Mouse (Mus musculus): ENCODE results near the gene Mnx1. TPM values are rescaled to one million over a fixed set of nuclear protein-coding genes. Genes with fewer than 3 reads are reported as not detected.
"Not testable (repeated sequence)": the region's sequence is repeated elsewhere in the genome, so short reads cannot be mapped to it uniquely, and the experiment has no call there.

Mnx1 gene
- polyA plus RNA-seq, 1 experiment from 2014 or later = not detected

DNA sequence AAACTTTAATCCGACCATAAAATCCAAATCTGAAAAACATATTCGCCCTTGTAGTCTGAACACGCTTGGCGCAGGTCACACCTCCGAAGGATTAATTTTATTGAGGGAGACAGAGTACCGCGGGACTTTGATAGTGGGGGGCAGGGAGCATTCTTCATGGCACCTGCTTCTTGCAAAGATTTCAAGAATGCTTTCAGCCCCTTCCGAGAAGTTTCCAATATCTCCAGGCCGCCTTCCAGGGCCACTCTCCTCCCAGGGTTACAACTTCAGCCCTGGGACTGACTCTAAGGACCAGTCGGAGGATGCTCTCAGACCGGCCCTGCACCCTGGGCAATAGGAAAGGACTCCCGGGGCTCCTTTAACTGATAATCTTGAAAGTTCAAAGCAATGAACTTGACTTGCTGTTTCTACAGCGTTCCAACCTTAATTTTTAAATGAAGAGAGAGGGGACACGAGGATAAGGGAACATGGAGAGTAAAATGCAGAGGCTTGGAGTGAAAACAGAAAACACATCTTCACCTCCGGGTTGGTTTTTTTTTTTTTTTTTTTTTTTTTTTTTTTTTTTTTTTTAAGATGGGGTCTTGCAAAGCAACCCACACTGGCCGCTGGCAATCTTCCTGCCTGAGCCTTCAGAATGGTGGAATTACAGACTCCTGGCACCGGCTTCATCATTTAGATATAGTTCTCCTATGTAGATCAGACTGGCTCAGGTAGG is 9.8 kb downstream of the Mnx1 start:
- ATAC-seq (ENCODE audit: low read depth) (no peak), DNase-seq (no peak)
- Histone ChIP-seq H3K4me3 (replicated peaks) (peak overlapping the region; percentile 58), H3K27me3 (peaks cover 85% of the 10 kb centered on the region), H3K4me2 (peak overlapping the region; percentile 72), H3K4me1 (replicated peaks) (peaks cover 8% of the 10 kb centered on the region), H3K27ac (no peak overlapping the region), H3K36me3 (no peaks in the 10 kb centered on the region), H3K9me3 (replicated peaks) (no peaks in the 10 kb centered on the region), H3K9ac (no peak overlapping the region)
- 2% methylated on average over 17 of the region's 17 CpGs for WGBS (ENCODE audit: insufficient replicate concordance)

DNA sequence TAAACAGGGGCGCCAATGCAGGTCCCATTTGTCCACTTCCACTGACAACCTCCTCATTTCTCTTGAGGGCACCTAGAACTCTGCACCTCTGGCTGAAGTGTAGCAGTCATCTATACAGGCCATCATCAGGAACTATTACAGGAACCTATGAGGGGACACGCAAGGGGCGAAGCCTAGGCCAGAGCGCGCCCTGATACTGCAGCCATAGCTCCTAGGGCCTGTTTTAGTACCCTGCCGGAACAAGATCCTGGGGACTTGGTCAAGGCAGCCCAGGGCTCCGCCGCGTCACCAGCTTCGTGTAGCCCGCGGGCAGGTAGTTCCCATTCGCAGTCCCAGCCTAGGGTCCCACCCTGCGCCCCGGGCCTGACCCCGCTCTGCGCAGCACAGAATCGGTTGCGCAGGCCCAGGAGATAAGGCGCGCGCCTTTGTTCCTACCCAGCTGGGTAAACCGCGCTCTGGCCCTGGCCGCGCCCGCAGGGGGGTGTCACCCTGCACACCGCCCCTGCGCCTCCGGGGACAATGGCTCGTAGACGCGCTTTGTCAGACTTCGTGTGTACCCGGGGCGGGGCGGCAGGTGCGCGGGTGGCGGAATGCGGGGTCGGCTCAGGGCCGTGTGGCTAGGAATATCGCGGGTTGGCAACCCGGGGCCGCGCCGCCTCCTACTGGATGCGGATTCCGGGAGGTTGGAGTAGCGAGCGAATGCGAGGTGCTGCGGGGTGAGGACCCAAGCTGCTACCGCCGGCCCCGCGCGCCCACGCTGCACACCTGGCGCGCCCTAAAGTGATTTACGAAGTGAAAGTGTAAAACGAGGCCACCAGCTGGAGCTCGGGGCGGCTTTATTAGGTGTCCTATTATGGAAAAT is 10.6 kb downstream of the Mnx1 start:
- Histone ChIP-seq H3K9me3 (replicated peaks) (no peaks in the 10 kb centered on the region), H3K4me3 (replicated peaks) (peak overlapping the region; percentile 58), H3K27me3 (peaks cover 79% of the 10 kb centered on the region), H3K36me3 (no peaks in the 10 kb centered on the region), H3K4me2 (peak overlapping the region; percentile 72), H3K27ac (no peak overlapping the region), H3K4me1 (replicated peaks) (peaks cover 8% of the 10 kb centered on the region), H3K9ac (no peak overlapping the region)
- DNase-seq (peak; percentile 11), ATAC-seq (ENCODE audit: low read depth) (peak; percentile 53; the same call in 1 of the 2 replicates)
- WGBS (ENCODE audit: insufficient replicate concordance) = 3% methylated on average over 67 of the region's 67 CpGs

DNA sequence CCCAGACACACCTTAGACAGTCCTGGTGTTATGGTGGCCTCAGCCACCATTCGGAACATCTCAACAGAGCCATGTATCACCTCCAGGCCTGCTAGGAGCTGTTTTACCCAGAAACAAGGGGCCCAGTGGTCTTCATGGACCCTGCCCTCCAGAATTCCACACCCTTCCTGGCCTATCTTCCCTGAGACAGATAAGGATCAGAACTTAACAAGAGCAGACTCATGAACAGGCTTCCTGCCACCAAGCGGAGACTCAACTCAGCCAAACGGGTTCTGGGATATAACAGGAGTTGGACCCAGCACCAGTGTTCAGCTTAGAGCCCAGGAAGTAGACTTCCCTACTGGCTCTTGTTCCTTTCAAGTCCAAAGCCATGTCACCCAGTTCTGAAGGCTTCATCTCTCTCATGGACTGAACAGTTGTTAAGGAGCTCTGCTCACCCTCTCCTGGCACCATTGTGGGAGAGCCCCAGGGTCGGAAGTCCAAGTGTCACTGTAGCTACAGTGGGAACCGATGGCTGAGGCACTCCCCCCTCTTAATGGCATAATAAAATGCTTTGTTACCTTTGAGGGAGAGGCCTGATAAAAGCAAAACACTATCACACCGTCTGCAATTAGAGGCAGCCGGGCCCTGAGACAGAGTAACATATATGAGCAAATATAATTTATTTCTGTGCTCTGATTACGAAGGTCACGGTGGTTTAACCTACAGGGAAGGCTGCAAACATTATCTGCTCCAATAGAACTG is 15.2 kb downstream of the Mnx1 start:
- 52% methylated on average over 9 of the region's 9 CpGs for WGBS (ENCODE audit: insufficient replicate concordance)
- Histone ChIP-seq H3K4me1 (replicated peaks) (peaks cover 6% of the 10 kb centered on the region), H3K36me3 (peaks cover 10% of the 10 kb centered on the region; the same call in 1 of the 2 replicates), H3K9ac (no peak overlapping the region), H3K9me3 (replicated peaks) (no peaks in the 10 kb centered on the region), H3K27me3 (peaks cover 33% of the 10 kb centered on the region), H3K4me2 (no peak overlapping the region), H3K27ac (no peak overlapping the region), H3K4me3 (replicated peaks) (no peak overlapping the region)
- DNase-seq (no peak), ATAC-seq (ENCODE audit: low read depth) (no peak)

DNA sequence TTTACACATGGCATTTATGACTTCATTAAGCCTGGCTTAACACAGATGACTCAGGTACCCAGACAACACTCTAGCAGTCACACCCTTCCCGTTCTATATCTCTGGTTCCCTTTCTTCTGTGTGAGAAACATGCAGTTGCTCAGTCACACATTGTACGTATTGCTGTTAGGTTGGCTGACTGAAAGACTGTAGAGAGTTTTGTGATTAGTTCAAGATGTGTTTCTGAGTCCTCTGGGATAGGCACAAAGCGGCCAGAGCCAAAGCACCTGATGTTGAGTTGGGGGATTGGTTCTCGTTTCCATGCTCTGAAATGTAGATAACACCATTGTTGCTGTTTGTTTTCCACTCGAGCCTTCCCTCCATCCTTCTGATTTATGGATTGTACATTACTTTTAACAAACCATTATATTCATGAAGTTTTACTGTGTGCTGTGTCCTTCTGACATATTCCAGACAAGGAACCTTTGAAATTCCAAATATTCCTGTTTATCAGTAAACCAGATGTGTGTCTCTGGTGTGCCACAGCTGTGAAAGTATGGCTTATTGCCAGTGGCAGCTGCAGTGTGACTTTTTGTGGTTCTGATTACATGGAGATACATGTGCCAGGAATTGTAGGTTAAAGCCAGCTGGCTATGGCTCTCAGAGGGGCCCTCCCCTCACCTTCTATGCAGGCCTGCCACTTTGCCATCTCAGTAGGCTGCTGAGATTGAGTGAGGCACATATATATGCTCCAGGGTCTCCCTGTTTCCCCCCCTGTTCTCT is 21.2 kb downstream of the Mnx1 start:
- peaks cover 47% of the 10 kb centered on the region for H3K36me3 ChIP-seq
- no peak overlapping the region for H3K4me2 ChIP-seq
- no peak overlapping the region for H3K9ac ChIP-seq
- ATAC-seq (ENCODE audit: low read depth) (no peak), DNase-seq (no peak)
- no peaks in the 10 kb centered on the region for H3K27me3 ChIP-seq
- H3K4me1 ChIP-seq (replicated peaks) = no peaks in the 10 kb centered on the region
- no peaks in the 10 kb centered on the region for H3K9me3 ChIP-seq (replicated peaks)
- H3K27ac ChIP-seq = no peak overlapping the region
- no peak overlapping the region for H3K4me3 ChIP-seq (replicated peaks)
- WGBS (ENCODE audit: insufficient replicate concordance) = 60% methylated on average over 5 of the region's 5 CpGs

DNA sequence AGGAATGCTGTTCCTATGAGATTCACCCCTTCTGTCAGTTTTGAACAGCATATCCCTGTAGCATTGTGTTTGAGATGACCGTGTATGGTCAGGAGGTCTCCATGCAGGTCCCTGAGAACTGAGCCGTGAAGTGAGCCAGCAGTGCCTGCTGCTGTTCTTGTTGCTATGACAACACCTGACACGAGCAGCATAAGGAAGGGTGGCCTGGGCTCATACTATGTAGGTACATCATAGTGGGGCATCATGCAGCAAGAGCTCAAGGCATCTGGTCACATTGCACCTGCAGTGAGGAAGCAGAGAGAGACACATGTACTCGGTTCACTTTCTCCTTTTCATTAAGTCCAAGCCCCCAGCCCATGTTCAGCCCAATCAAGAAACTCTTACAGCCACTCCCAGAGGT is 25.9 kb downstream of the Mnx1 start:
- ATAC-seq (ENCODE audit: low read depth) = no peak
- no peak overlapping the region for H3K4me2 ChIP-seq
- 70% methylated on average over 4 of the region's 4 CpGs for WGBS (ENCODE audit: insufficient replicate concordance)
- no peaks in the 10 kb centered on the region for H3K9me3 ChIP-seq (replicated peaks)
- H3K27me3 ChIP-seq = no peaks in the 10 kb centered on the region
- H3K9ac ChIP-seq = no peak overlapping the region
- H3K27ac ChIP-seq = no peak overlapping the region
- no peak for DNase-seq
- H3K36me3 ChIP-seq = peaks cover 73% of the 10 kb centered on the region
- no peak overlapping the region for H3K4me3 ChIP-seq (replicated peaks)
- H3K4me1 ChIP-seq (replicated peaks) = no peaks in the 10 kb centered on the region

DNA sequence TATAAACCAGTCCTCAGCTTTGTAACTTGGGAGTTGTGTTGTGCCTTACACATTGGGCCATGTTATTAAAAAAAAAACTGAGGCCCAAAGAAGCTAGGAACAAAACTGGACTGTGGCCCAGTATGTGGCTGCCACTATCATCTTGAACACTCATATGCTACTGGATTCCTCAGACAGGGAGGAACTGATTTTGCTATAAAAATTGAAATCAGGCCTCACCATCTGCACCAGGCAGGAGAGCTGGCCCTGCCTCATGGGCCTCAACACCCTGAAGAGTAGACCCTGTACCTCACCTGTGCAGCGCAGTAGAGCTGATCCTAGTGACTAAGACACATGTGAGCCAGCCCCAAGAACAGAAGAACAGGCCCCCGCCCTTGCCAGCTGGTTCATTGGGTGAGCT is 33.0 kb downstream of the Mnx1 start:
- Histone ChIP-seq H3K4me3 (replicated peaks) (no peak overlapping the region), H3K27ac (no peak overlapping the region), H3K27me3 (no peaks in the 10 kb centered on the region), H3K4me1 (replicated peaks) (no peaks in the 10 kb centered on the region), H3K9ac (no peak overlapping the region), H3K9me3 (replicated peaks) (no peaks in the 10 kb centered on the region), H3K36me3 (peaks cover 91% of the 10 kb centered on the region), H3K4me2 (no peak overlapping the region)
- DNase-seq = no peak
- no peak for ATAC-seq (ENCODE audit: low read depth)
- WGBS (ENCODE audit: insufficient replicate concordance) = 73% methylated on average over 2 of the region's 2 CpGs

DNA sequence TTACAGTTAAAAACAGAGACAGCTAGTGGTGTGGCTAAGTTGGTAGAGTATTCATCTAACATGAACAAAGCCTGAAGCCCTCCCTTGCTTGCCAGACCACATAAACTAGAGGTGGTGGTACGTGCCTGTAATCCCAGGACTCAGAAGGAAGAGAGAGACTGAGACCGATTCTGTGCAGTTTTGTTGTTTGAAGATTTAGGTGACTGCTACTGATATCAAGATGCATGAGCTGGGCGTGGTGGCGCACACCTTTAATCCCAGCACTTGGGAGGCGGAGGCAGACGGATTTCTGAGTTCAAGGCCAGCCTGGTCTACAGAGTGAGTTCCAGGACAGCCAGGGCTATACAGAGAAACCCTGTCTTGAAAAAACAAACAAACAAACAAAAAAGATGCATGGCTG is 41.5 kb downstream of the Mnx1 start:
- peak overlapping the region; percentile 90 for H3K4me2 ChIP-seq
- 74% methylated on average over 6 of the region's 6 CpGs for WGBS (ENCODE audit: insufficient replicate concordance)

DNA sequence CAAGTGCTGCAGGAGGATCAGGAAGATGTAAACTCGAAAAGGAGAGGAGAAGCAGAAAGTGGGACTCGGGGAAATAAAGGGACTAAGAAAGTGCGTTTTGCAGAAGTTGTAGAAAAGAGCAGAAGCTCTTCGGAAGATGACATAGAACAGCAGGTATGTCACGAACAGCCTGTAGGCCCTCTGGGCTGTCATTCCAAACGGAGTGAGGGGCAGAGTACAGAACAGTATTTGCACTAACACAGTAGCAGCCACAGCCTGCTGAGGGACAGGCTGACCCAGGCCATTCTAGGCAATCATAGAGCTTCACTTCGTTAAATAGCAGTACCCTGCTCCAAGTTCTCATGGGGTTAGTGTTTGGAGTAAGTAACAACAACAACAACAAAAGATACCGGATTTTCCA is 42.8 kb downstream of the Mnx1 start:
- H3K27ac ChIP-seq = no peak overlapping the region; the same call in 1 of the 2 replicates
- ATAC-seq (ENCODE audit: low read depth) = 0 out of 2 replicates have a peak, but pooled peaks have one; percentile 34

More for the DNA sequence above, 41.5 kb downstream of the Mnx1 start:
- H3K27me3 ChIP-seq; H3K27ac ChIP-seq; ATAC-seq (ENCODE audit: low read depth); H3K9me3 ChIP-seq (replicated peaks); DNase-seq: not testable (repeated sequence)
- Histone ChIP-seq H3K4me3 (replicated peaks) (peak overlapping the region; percentile 93), H3K9ac (peak overlapping the region; percentile 88), H3K4me1 (replicated peaks) (peaks cover 35% of the 10 kb centered on the region), H3K36me3 (peaks cover 57% of the 10 kb centered on the region)

DNA sequence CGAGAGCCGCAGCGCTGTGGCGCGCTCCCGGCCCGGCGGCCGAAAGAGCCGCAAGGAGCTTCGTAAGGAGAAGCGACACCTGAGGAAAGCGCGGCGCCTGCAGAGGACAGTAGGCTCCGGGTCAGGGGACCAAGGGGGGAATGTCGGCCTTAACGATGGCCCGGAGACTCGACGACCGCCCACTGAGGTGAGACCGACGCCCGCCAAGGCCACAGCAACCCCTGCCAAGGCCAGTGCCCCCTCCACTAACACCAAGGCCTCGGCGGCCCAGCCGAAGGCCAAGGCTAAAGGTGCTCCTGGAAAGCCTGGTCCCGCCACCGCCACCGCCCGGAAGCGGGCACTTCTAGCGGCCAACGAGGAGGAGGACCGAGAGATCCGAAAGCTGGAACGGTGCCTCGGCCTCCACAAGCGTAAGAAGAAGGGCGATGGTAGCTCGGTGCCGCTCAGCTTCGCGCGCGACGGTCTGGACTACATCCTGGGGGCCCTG is 43.4 kb downstream of the Mnx1 start:
- ATAC-seq (ENCODE audit: low read depth) (peak; percentile 70), DNase-seq (no peak)
- H3K4me2 ChIP-seq = peak overlapping the region; percentile 90
- peaks cover 17% of the 10 kb centered on the region for H3K27me3 ChIP-seq
- peak overlapping the region; percentile 88 for H3K9ac ChIP-seq
- H3K36me3 ChIP-seq = peaks cover 39% of the 10 kb centered on the region
- under 1% methylated on average over 48 of the region's 48 CpGs for WGBS (ENCODE audit: insufficient replicate concordance)
- H3K9me3 ChIP-seq (replicated peaks) = no peaks in the 10 kb centered on the region
- peak overlapping the region; percentile 93 for H3K4me3 ChIP-seq (replicated peaks)
- peak overlapping the region; percentile 80 for H3K27ac ChIP-seq
- H3K4me1 ChIP-seq (replicated peaks) = peaks cover 35% of the 10 kb centered on the region

More for the DNA sequence above, 42.8 kb downstream of the Mnx1 start:
- H3K9me3 ChIP-seq (replicated peaks) = no peaks in the 10 kb centered on the region
- 20% methylated on average over 8 of the region's 8 CpGs for WGBS (ENCODE audit: insufficient replicate concordance)
- no peak for DNase-seq
- H3K36me3 ChIP-seq = peaks cover 45% of the 10 kb centered on the region
- H3K4me1 ChIP-seq (replicated peaks) = peaks cover 35% of the 10 kb centered on the region
- peaks cover 17% of the 10 kb centered on the region for H3K27me3 ChIP-seq
- peak overlapping the region; percentile 90 for H3K4me2 ChIP-seq
- peak overlapping the region; percentile 88 for H3K9ac ChIP-seq
- H3K4me3 ChIP-seq (replicated peaks) = peak overlapping the region; percentile 93

DNA sequence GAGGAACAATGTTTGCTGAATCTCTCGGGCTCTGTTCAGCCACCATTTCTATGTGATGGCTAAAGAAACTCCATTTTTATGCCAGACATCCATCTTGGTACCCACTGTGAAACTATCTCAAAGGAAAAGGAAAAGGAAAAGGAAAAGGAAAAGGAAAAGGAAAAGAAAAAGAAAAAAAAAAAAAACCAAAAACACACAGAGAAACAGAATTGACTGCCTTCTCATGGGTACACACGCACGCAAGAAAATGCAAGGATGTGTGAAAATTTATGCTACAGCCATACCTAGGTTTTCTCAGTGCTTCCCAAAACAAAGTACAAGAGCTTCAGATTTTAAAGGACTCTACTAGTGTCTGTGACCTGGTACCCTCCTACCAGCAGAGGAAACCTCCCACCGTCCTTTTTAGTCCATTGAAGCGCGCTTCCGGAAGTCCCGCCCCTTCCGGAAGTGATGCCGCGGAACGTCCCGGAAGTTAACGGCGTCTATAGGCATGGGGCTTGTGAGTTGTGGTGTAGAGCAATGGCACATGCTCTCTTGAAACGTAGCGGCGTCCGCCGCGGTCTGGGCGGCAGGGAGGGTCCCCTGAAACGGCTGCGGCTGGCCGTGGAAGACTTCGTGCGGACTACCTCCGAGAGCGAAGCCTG is 43.9 kb downstream of the Mnx1 start, which contains the start of gene Nom1:
TSS of gene Nom1 (plus strand) at position 437 of the 644 bp plus-strand sequence.
- WGBS (ENCODE audit: insufficient replicate concordance) = 5% methylated on average over 29 of the region's 29 CpGs
- Histone ChIP-seq H3K4me1 (replicated peaks) (peaks cover 35% of the 10 kb centered on the region), H3K9me3 (replicated peaks) (no peaks in the 10 kb centered on the region), H3K36me3 (peaks cover 34% of the 10 kb centered on the region), H3K4me2 (peak within 1 kb of the TSS; percentile 90), H3K27me3 (peaks cover 17% of the 10 kb centered on the region), H3K9ac (peak within 1 kb of the TSS; percentile 88), H3K27ac (peak within 1 kb of the TSS; percentile 80), H3K4me3 (replicated peaks) (peak within 1 kb of the TSS; percentile 93)
- ATAC-seq (ENCODE audit: low read depth) (peak; percentile 94), DNase-seq (peak; percentile 80)
